Mouse (Mus musculus) limb, embryonic 10.5 days (tissue): ENCODE results near the gene Rreb1. TPM values are rescaled to one million over a fixed set of nuclear protein-coding genes. Genes with fewer than 3 reads are reported as not detected.

ENCODE experiments used
- DNase-seq: peaks from one replicate; pipeline ENCODE4 v3.0.0-alpha.2; 2017; ENCODE audit warnings: low spot score
- H3K27ac ChIP-seq: fragments of 300-500 bp; sonication (generic); 2 replicates; pipeline ENCODE4 v1.5.1; 2016; ENCODE audit warnings: mild to moderate bottlenecking
- H3K27me3 ChIP-seq: fragments of 300-500 bp; sonication (generic); 2 replicates; pipeline ENCODE4 v1.6.1; 2016; ENCODE audit warnings: low read depth, mild to moderate bottlenecking; ENCODE audit not compliant: poor library complexity, severe bottlenecking
- H3K36me3 ChIP-seq: fragments of 300-500 bp; sonication (generic); 2 replicates; pipeline ENCODE4 v1.6.1; 2016; ENCODE audit warnings: mild to moderate bottlenecking, moderate library complexity
- H3K4me1 ChIP-seq: fragments of 300-500 bp; sonication (generic); 2 replicates; pipeline ENCODE4 v1.6.1; 2016
- H3K4me3 ChIP-seq: fragments of 300-500 bp; sonication (generic); 2 replicates; pipeline ENCODE4 v1.5.1; 2016; ENCODE audit warnings: mild to moderate bottlenecking, moderate library complexity
- H3K9me3 ChIP-seq: fragments of 300-500 bp; sonication (generic); replicated peaks from 2 replicates; pipeline ENCODE4 v1.6.1; 2016; ENCODE audit warnings: mild to moderate bottlenecking
- whole genome bisulfite sequencing: fragments of 180-500 bp; shearing (Covaris S2); methylation state at CpG from one replicate; pipeline ENCODE4 v1.1.7; 2016; 5-methylcytosine and 5-hydroxymethylcytosine counted together
- polyA plus RNA-seq: library from polyadenylated mRNA; unstranded; fragments of >200 nt; fragmentation: Nextera tagmentation; extraction: Ambion mirVana; gene quantifications from 2 replicates; pipeline ENCODE4 v1.2.1, GENCODE M21; 2016

Rreb1 gene
- 5.4 and 5.9 TPM in 2 replicates for polyA plus RNA-seq

DNA sequence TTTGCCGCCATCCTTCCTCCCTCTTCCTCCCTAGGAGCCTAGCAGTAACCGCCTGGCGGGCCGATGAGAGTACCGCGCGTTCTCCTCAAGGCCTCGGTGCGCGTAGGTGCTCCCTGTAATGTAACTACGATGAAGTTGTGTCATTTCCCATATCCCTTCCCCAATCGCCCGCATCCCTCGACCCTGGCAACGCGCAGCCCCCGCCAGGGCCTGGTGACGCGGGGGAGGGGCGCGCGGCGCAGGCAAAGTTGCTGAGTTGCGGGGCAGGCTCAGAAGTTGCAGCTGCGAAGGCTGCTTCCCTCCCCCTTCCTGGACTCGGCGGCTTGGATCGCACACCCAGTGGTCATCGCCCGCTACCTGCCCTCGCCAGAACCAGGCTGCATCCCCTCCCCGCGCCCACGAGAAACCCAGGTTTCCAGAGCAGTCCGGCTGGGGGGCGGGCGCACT is at the start of gene Rreb1:
TSS of gene Rreb1 (plus strand) at position 254 of the 447 bp plus-strand sequence.
- peak within 1 kb of the TSS; percentile 79 for H3K27ac ChIP-seq
- no peaks in the 10 kb centered on the region for H3K9me3 ChIP-seq
- H3K4me1 ChIP-seq, result peaks cover 28% of the 10 kb centered on the region
- no peaks in the 10 kb centered on the region for H3K36me3 ChIP-seq
- peak within 1 kb of the TSS; percentile 72 for H3K4me3 ChIP-seq
- peaks cover 46% of the 10 kb centered on the region for H3K27me3 ChIP-seq
- peak; percentile 71 for DNase-seq
- WGBS, result 1% methylated on average over 36 of the region's 37 CpGs

DNA sequence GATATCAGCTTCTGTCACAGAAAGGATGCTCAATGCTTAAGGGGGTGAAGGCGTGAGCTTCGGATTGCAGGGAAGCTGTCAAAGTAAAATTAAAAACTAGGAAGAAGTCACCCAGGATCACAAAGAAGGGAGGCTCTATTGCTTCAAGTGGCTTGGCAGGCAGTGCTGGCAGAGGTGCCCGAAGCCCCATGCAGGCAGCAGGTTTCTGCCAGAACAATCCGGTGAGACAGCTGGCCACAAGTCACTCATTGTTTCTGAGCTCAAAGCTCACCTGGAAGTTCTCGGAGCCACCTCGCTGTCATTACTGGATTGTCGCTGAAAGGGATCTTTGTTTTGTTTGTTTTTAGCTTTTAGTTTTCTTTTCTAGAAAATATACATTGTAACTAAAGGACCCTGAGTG is 49.6 kb upstream of the Rreb1 start:
- no peaks in the 10 kb centered on the region for H3K4me1 ChIP-seq
- H3K27ac ChIP-seq, result no peak overlapping the region
- no peak overlapping the region for H3K4me3 ChIP-seq
- H3K9me3 ChIP-seq, result no peaks in the 10 kb centered on the region
- DNase-seq, result no peak
- no peaks in the 10 kb centered on the region for H3K27me3 ChIP-seq
- no peaks in the 10 kb centered on the region for H3K36me3 ChIP-seq
- 90% methylated on average over 7 of the region's 7 CpGs for WGBS

DNA sequence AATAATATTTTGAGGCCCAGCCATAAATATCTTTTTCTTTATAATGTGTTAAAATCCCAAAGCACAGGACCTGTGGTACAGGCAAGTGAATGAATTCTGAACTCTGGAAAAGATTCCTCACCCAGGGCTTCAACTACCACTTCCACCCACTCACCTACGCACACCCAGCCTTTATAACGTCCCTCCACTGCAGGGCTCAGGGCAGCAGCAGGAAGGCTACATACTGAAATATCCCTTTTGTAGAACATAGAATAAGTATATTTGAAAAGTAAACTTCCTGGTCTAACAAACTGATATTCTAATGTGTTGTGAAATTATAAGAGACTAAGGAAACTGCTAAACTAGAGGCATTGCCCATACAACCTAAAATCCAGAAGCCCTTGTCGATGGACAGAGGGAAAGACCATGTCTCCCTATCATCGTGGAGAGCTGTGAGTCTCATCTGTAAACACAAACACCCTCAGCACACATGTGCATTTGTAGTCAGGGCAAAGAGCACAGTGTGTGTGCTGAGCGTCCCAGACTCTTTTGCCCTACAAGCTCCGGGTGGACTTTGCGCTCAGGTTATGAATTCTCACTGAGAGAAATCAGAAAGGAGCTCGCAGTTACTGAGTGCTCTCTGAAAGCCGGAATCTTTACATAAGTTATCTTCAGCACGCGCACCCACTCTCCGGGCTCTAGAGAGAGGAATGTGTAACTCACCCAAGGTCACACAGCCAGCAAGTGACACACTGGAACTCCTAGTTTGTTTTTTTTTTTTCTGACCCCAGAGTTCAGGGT is 46.1 kb upstream of the Rreb1 start:
- no peak overlapping the region for H3K4me3 ChIP-seq
- WGBS, result 88% methylated on average over 12 of the region's 12 CpGs
- no peaks in the 10 kb centered on the region for H3K36me3 ChIP-seq
- H3K27ac ChIP-seq, result no peak overlapping the region
- H3K27me3 ChIP-seq, result no peaks in the 10 kb centered on the region
- no peaks in the 10 kb centered on the region for H3K9me3 ChIP-seq
- no peak for DNase-seq
- H3K4me1 ChIP-seq, result no peaks in the 10 kb centered on the region

DNA sequence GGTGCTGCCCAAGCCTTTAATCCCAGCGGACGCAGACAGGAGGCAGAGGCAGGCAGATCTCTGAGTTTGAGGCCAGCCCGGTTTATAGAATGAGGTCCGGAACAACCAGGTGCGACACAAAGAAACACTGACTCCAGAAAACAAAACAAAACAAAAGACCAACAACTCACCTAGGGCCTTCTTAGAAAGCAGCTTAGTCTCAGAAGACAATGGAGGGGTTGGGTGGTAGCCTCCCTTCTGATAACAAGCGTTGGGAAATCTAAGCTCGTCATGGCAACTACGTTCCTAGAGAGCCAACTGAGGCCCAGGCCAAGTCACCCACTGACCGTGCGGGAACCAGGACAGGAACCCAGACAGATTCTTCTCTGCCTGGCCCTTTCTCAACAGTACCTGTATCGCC is 43.7 kb upstream of the Rreb1 start:
- Histone ChIP-seq H3K27ac (no peak overlapping the region), H3K27me3 (no peaks in the 10 kb centered on the region), H3K4me3 (no peak overlapping the region), H3K4me1 (no peaks in the 10 kb centered on the region), H3K36me3 (no peaks in the 10 kb centered on the region), H3K9me3 (no peaks in the 10 kb centered on the region)
- 95% methylated on average over 11 of the region's 11 CpGs for WGBS
- DNase-seq, result no peak

DNA sequence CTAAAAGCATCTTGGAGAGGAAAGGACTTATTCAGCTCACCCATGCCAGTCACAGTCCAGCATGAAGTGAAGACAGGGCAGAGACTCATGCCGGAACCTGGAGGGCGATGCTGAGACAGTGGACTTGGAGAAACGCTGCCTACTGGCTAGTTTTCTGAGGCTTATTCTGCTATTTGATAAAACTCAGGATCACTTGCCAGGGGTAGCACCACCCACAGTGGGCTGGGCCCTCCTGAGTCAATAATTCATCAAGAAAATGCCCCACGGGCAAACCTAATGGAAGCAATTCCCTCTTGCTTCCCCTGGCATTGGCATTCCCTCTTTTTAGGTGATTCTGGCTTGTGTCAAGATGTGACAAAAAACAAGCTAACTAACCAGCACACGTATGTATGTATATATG is 38.1 kb upstream of the Rreb1 start:
- Histone ChIP-seq H3K4me3 (no peak overlapping the region), H3K9me3 (no peaks in the 10 kb centered on the region), H3K27ac (no peak overlapping the region), H3K27me3 (no peaks in the 10 kb centered on the region), H3K36me3 (no peaks in the 10 kb centered on the region), H3K4me1 (no peaks in the 10 kb centered on the region)
- no peak for DNase-seq
- WGBS, result 93% methylated on average over 5 of the region's 5 CpGs

DNA sequence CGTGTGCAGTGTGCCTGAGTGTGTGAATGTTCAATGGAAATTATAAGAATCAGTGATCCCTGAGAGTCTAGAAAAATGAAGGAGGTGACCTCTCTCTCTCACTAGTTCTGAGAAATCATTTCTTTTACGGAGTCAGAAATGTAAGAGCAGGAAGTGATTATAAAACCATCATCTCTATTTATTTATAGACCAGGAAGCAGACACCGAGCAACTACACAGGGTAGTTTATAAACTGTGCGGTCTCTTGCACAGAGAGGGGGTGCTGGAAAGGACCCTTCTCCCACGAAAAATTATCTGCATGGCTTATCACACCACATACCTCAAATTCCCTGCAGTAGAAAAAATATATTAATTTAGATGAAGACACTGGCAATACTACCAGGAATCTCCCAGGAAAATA is 37.4 kb upstream of the Rreb1 start:
- no peak for DNase-seq
- Histone ChIP-seq H3K4me1 (no peaks in the 10 kb centered on the region), H3K4me3 (no peak overlapping the region), H3K36me3 (no peaks in the 10 kb centered on the region), H3K27me3 (no peaks in the 10 kb centered on the region), H3K27ac (no peak overlapping the region), H3K9me3 (no peaks in the 10 kb centered on the region)
- 74% methylated on average over 5 of the region's 5 CpGs for WGBS

DNA sequence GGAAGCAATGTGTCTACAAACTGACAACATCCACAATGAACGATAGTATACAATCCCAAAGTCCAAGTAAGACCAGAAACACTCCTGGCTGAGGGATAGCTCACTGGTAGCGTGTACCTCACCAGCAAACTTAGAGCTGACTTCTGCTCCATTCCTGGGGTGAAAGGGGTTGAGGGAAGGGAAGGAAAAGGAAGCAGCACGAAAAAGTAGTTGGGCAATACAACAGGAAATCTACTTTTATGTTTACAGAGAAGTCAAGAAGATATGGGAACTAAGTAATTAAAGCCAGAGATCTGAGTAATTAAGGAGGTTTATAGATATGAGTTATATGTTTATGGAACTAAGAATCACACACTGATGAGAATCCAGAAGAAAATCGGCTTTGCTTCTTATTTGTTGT is 36.0 kb upstream of the Rreb1 start:
- Histone ChIP-seq H3K27ac (no peak overlapping the region), H3K9me3 (no peaks in the 10 kb centered on the region), H3K4me1 (no peaks in the 10 kb centered on the region), H3K27me3 (no peaks in the 10 kb centered on the region), H3K4me3 (no peak overlapping the region), H3K36me3 (no peaks in the 10 kb centered on the region)
- WGBS, result 91% methylated on average over 4 of the region's 4 CpGs
- DNase-seq, result no peak

DNA sequence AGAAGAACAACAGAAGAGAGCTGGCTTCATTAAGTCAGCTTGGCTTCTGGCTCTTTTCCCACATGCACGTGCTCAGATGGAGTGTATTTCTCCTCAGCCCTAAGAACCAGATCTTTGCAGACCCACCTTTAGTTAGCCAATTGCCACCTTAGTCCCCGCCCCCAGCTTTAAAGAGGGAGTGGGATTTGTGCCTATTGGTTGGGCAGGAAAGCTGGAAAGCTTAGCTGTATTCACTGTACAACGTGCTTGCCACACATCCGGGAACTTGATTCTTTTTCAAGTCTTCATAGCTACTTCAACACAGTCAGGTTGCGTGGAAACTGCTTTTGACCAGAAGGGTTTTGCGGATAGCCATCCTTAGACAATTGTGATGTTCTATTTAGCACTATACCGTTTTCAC is 30.7 kb upstream of the Rreb1 start:
- no peak overlapping the region for H3K27ac ChIP-seq
- H3K36me3 ChIP-seq, result no peaks in the 10 kb centered on the region
- peaks cover 18% of the 10 kb centered on the region for H3K4me1 ChIP-seq
- WGBS, result 71% methylated on average over 7 of the region's 7 CpGs
- no peaks in the 10 kb centered on the region for H3K27me3 ChIP-seq
- H3K4me3 ChIP-seq, result no peak overlapping the region
- no peaks in the 10 kb centered on the region for H3K9me3 ChIP-seq
- no peak for DNase-seq

DNA sequence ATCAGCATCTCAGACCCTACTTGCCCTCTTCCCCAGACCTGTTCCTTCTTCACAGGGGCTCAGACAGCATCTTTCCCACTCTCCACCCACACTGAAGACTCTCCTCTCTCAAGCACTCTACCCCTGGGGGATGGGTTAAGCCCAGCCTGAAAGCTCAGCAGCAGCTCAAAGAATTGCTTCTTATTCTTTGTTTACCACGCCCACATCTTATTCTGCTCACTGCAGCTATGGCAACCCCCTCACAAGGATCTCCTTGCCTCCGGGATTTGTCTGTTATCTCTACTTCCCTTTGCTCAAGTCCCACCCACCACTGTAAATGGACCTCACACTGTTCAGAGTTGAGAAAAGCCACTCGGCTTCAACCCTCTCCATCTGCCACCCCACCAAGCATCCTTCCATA is 28.7 kb upstream of the Rreb1 start:
- H3K4me3 ChIP-seq, result no peak overlapping the region
- H3K36me3 ChIP-seq, result no peaks in the 10 kb centered on the region
- H3K4me1 ChIP-seq, result peaks cover 18% of the 10 kb centered on the region
- H3K27ac ChIP-seq, result no peak overlapping the region
- no peaks in the 10 kb centered on the region for H3K27me3 ChIP-seq
- no peak for DNase-seq
- no peaks in the 10 kb centered on the region for H3K9me3 ChIP-seq
- WGBS, result 27% methylated on average over 3 of the region's 3 CpGs

DNA sequence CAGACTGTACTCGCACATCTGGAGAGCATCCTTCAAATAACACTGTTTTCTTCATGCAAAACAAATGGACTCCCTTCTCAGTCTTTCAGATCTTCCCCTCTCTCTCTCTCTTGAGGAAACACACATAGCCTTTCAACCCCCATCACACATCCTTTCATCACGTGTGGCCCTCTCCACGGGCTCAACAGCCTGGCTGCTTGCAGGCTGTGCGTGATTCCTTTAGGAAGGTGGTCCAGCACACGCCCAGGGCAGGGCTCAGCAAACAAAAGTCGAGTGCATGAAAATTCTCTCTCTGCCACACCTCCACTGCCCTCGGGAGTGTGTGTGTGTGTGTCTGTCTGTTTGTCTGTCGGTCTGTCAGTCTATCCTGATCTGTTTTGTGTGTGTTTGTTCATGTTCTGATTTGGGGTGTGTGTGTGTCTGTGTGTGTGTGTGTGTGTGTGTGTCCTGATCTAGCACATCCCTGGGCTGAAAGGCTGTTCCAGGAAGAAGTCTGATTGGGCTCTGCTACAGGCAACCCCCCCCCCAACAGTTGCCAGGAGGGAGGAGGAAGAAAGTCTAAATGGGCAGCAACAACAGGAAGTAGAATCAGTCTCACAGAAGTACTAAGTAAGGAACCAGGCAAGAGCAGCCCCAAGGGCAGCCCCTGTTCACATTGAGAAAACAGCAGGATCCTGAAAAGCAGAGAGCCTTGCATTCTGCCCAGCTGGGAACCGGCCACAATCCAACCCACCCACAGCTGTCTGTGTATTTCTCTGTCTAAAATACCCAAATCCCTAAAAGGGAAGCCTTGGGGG is 26.8 kb upstream of the Rreb1 start:
- H3K27me3 ChIP-seq, result no peaks in the 10 kb centered on the region
- no peak for DNase-seq
- H3K9me3 ChIP-seq, result no peaks in the 10 kb centered on the region
- H3K27ac ChIP-seq, result peak overlapping the region; percentile 26; the same call in 1 of the 2 replicates
- no peak overlapping the region for H3K4me3 ChIP-seq
- no peaks in the 10 kb centered on the region for H3K36me3 ChIP-seq
- peaks cover 18% of the 10 kb centered on the region for H3K4me1 ChIP-seq
- 67% methylated on average over 9 of the region's 9 CpGs for WGBS

DNA sequence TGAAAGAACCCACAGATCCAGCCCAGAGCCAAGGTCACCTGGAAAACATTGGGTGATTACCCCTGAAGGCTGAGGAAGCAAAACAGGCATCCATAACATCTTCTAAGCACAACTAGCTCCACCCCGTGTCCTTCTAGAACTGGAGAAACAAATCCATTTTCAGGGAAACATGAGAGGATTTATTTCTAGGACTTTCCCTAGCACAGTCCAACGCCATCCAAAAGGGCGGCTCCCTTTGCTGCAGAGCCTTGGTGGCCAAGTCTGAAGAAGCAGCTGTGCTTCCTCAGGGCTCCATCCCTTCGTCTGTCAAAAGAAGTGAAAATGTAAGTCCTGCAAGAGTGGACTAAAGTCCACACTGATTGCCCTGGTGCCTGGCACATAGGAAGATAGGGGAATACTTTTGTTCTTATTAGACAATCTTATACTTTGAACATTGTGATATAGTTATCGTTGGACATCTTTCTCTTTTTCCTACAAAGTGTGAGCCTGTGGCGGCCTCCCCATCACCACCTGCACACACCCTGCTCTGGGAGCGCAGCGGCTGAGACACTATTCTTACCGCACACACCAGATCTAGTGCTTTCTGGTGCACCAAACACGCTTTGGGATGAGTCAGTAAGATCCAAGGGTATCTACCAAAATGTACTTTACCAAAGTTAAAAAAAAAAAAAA is 18.7 kb upstream of the Rreb1 start:
- H3K9me3 ChIP-seq, result no peaks in the 10 kb centered on the region
- no peaks in the 10 kb centered on the region for H3K36me3 ChIP-seq
- no peak for DNase-seq
- no peak overlapping the region for H3K27ac ChIP-seq
- H3K4me3 ChIP-seq, result no peak overlapping the region
- peaks cover 5% of the 10 kb centered on the region for H3K4me1 ChIP-seq
- no peaks in the 10 kb centered on the region for H3K27me3 ChIP-seq
- WGBS, result 89% methylated on average over 10 of the region's 10 CpGs

DNA sequence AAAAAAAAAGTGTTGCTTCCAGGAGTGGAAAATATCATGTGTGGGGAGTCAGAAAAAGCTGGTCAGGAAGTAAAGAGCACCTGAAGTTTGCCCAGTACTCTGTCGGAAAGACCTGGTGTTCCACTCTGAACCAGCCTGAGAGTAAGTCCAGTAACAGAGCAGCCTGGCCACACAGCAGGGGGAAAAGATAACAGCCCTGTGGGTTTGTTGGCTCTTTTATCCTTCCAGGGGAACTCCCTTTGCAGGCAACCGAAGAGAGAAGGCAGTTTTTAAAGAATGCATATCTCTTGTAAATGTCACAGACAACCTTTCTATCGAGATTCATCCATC is 18.2 kb upstream of the Rreb1 start:
- no peaks in the 10 kb centered on the region for H3K27me3 ChIP-seq
- no peak overlapping the region for H3K4me3 ChIP-seq
- WGBS, result 38% methylated on average over 3 of the region's 3 CpGs
- peaks cover 5% of the 10 kb centered on the region for H3K4me1 ChIP-seq
- H3K36me3 ChIP-seq, result no peaks in the 10 kb centered on the region
- no peak overlapping the region for H3K27ac ChIP-seq
- no peak for DNase-seq
- no peaks in the 10 kb centered on the region for H3K9me3 ChIP-seq

DNA sequence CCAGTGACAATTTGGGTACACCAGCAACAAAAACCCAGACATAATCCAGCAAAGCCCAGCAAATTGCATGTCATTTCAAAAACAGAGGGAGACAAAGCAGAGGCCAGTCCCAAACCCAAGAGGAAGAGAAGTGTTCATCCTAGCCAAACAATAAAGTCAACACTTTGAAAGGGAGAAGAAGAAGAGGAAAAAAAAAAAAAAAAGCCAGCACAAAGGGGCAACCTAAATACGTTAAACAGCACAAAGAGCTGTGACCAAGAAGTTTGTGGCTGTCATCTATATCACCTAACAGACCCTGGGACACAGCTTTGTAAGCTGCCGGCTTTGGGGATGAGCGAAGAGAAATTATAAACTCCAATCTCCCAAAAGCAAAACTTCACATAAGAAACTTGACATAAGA is 17.8 kb upstream of the Rreb1 start:
- DNase-seq, result no peak
- no peaks in the 10 kb centered on the region for H3K27me3 ChIP-seq
- 66% methylated on average over 3 of the region's 3 CpGs for WGBS
- H3K4me1 ChIP-seq, result peaks cover 5% of the 10 kb centered on the region
- no peaks in the 10 kb centered on the region for H3K9me3 ChIP-seq
- H3K4me3 ChIP-seq, result no peak overlapping the region
- H3K36me3 ChIP-seq, result no peaks in the 10 kb centered on the region
- no peak overlapping the region for H3K27ac ChIP-seq
